Mouse (Mus musculus) cerebellum, adult (tissue): ENCODE measurements at regions not wholly inside any gene's neighbourhood (a gene's known extent, or its start where the extent isn't known, plus 50 kb on each side); places are given as distances from the start of the nearest gene placed in this dataset.

Experiments
- ATAC-seq: cut with Nextera tagmentation; 2 replicates; pipeline ENCODE4 v1.9.2; 2017; ENCODE audit warnings: mild to moderate bottlenecking, moderate library complexity, mixed read lengths; ENCODE audit not compliant: insufficient number of reproducible peaks, low FRiP score, low TSS enrichment

DNA sequence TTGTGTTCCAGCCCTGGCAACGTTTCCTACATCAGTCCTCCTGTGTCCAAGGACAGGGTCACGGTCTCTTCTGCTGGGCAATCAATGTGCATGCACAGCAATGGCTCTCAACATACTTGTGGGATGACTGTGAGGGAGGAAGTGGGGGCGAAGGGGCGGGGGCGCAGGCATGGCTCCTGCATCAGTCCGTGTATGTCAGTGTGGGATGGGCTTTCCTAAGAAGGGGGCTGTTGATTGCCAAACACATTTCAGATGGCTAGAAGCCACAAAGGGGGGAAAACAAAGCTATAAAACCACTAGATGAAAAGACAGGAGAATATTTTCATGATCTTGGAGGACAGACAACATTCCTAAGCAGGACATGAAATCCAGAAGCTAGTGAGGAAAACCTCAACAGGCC is 99.4 kb upstream of the Gli2 start:
- no peak for ATAC-seq

DNA sequence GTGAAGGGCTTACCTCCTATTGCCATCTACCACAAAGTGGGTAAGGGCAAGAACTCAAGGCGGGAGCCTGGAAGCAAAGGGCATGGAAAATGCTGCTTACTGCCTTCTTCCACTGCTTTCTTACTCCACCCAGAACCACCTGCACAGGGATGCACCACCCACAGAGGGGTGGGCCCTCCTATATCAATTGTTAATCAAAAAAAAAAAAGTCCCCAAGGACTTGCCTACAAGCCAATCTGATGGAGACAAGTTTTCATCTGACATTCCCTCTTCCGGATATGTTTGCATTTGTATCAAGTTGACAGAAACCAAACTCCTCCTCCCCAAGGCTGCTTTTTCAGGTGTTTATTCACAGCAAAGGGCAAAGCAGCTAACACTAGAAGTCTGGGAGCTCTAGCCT is 94.1 kb upstream of the Gli2 start:
- no peak for ATAC-seq

DNA sequence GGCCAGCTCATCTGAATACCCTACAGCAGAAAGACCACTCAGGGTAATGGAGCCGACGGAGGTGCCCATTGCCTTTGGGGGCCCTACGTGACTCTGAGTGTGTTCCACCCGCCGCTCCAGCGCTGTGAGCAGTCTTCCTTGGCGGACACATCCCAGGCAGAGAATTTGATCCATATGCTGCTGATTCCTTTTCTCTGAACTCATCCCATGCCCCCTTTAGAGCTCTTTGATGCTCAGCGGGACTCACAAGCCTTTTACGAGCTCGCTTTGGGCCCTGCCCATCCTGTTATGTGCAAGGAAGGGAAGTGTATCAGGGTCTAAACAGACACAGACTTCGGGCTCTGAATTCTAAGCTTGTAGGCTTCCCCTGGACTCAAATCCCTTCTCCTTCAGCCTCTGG is 90.4 kb upstream of the Gli2 start:
- no peak for ATAC-seq

DNA sequence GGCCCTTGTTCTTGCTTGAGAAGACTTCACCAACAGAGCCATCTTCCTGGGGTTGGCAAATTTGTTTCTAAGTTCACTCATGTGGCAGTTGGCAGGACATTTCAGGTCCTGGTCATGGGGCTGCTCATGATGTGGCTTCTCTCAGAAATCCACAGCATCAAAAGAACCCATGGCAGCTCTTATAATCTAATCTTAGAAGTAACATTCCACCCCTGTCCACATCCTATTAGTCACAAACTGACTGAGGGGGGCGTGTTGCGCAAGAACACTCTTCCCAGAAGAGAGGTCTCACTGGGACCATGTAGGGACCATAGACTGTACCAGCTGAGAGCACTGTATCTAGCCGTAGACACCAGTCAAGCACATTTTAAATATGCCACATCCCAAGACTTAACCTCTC is 75.6 kb upstream of the Gli2 start:
- ATAC-seq, result no peak

DNA sequence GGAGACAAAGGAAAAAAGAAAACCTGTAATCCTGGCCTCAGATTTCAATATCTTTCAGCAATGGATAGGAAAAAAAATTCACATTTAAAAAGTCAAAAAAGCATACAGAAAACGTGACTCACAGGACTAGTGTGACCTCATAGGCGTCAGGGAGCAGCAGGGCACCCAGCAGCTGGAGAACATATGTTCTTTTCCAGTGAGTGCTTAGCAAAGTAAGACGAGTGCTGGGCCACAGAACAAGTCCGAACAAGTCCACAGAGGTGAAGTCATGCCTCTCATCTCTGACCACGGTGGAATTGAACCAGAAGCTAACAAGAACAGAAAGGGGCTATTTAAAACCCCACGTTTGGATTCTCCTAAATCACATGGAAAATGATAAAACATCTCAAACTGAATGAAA is 72.1 kb upstream of the Gli2 start:
- no peak for ATAC-seq

DNA sequence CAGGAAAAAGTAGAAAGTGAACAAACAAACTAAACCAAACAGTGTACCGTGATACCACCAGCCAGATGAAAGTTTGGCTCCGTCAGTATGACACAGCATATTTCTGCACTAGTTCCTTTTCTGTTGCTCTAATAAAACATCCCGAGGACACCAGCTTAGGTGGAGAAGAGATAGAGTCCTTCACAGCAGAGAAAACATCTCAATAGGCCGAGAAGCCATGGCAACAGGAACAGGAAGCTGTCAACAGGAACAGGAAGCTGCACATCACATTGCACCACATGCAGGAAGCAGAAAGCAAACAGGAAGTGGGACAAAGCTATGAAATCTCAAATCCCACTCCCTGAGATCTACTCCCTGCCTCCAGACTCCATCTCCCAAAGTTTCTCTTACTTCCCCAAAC is 71.4 kb upstream of the Gli2 start:
- ATAC-seq, result no peak

DNA sequence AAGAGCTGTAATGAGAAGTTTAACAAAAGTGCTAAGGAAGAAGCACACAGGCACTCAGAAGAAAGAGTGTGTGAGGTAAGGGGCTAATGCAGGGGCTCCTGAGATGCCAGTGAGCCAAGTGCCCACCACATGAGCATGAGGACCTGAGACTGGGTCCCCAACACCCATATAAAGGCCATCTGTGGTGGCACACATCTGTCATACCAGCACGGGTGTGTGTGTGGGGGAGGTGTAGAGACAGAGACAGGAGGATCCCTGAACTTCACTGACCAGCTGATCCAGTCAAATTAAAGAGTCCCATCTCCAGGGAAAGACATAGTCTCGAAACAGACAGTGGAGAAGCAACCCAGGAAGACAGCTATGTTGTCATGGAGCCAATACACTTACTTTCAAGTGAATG is 70.6 kb upstream of the Gli2 start:
- no peak for ATAC-seq

DNA sequence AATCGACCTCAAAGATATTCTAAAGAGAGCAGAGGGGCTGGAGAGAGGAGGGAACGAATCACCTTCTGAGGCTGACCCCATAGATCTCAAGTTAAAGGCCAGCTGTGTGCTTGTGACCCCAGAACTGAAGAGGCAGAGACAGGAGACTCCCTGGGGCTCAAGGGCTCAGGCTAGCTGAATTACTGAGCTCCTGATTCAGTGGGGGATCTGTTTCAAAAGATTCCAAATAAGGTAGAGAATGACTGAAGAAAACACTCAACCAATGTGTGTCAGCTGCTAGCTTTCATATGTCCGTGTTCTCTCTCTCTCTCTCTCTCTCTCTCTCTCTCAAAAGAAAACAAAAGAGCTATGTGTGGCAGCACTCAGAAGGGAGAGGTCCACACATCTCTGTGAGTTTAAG is 70.0 kb upstream of the Gli2 start:
- no peak for ATAC-seq

DNA sequence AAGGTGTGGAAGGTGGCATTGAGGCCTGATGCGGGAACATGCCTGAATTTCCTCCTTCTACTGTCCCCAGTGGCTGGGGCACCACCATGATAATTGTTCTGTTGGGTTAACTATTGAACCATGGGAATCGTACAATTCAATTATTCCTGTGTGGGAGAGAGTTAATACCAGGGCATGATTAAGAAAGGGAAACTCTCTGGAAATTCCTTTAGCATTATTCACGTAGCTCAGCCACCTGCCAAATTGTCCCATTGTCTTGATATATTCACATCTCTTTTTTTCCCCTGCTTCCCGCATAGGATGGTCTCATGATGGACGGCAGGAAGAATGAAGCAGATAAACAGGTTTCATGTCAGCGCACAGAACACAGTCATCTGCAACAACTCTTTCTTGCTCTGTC is 69.6 kb upstream of the Gli2 start:
- ATAC-seq, result no peak

DNA sequence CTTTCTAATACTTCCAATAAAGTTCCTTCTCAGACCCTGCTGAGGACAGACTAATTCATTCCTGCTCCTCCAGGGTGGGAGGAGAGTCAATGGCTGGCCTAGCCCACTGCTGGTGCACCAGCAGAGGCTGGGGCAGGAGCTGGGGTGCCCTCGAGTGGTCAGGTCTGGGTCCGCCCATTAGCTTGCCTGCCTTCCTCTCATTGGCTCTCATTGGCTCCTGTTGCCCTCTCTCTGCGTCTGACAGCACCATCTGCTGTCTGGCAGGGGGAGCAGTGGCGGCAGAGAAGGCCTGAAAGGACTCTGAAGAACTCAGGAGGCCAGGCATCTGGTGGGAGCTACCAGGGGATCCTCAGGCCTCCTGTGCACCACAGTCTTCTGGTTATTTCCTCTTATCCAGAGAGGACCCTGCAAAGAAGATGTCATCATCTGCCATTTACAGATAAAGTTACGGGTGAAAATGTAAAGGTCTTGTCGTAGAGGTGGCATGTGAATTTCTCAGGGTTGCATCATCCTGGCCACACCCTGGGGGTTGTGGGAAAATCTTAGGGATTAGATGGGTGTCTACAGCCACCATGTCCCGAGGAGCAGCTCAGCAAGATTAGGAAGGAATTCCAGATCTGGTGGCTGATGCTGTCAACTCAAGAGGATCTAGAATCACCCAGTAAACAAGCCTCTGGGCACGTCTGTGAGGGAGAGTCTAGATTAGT is 66.6 kb upstream of the Gli2 start:
- ATAC-seq, result no peak

DNA sequence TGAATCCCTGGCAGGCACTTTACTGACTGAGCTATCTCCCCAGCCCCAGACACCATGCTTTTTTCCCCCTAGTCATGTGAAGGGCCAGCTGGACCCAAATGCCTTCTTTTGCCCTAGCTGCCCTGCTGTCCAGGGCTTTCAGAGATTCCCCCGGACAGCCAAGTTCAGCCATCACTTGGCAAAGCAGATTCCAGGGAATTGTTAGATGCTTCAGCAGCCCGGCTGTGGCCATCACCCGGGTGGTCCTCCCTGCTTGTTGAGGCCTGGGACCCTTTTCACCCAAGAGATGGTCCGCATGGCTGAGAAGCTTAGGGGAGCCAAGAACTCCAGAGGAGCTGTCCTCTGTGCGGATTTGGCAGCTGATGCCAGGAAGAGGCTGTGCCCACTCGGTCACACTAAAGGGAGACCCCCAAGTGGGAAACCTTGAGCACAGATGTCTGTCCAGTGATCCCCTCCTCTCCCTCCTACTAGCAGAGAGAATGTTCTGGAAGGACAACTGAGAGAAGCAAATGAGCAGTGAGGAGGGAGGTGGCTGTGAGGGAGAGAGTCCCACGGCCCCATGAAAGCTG is 61.8 kb upstream of the Gli2 start:
- ATAC-seq, result no peak

DNA sequence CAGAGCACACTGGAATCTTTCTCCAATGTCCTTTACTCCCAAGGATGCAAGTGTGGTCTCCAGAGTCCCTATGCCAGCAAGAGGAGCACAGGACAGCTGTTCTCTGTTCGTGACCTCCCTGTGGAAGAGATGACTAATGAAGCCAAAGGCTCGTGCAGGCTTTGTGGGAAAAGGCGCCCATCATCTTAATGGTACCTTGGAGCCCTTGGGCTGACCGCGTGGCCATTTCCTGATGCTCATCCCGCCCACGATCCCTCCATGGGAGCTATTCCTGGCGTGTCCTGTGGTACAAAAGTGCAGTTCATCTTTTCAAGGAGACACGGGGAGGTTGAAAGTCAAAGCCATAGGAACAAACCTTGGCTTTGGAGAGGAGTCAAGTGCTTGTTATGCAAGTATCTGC is 55.2 kb upstream of the Gli2 start:
- ATAC-seq, result no peak

DNA sequence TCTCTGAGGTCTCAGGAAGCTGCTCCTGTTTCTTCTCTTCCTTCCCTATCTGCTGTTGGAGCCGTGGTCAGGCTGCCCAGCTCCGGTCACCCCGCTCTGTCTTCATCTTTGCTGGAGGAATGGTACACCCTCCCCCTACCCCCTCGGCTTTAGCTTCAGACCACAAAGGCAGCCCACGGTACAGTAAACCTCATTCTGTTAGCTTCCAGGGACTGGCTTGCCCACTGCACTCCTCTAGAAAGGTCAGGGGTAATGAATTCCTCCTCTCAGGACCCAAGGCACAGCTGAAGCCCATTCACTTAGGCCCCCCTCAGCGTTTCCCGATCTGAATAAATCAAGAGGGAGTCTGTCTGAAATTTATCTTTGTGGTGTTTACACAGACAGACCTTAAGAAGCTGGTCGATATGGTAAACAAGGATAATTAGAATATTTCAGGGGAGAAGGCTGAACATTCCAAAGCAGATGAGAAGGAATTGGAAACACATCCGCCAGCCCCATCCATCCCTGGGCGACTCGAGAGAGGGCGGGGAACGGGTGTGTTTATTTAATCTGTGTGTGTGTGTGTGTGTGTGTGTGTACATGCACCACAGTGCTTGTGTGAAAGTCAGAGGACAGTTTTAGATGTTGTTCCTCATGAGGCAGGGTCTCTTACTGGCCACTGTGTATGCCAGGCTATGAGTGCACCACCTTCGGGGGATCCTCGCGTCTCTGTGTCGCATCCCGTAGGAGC is 53.0 kb upstream of the Gli2 start:
- ATAC-seq, result no peak
